Mouse (Mus musculus): ENCODE data around the gene Akap13. TPM values are rescaled to one million over a fixed set of nuclear protein-coding genes. Genes with fewer than 3 reads are reported as not detected.
"Not testable (repeated sequence)": the region's sequence is repeated elsewhere in the genome, so short reads cannot be mapped to it uniquely, and the experiment has no call there.

Gene Akap13
- polyA plus RNA-seq, 1 experiment from 2014 or later, result 24.3 TPM

- H3K4me3 ChIP-seq (replicated peaks; ENCODE audit: low read depth, low read length), result no peak overlapping the region
- no peak for ATAC-seq (replicated peaks; ENCODE audit: low FRiP score, low read depth)
- no peak overlapping the region for H3K4me2 ChIP-seq (ENCODE audit: low read length)
- no peak overlapping the region for H3K27ac ChIP-seq
- 90% methylated on average over 8 of the region's 8 CpGs for WGBS
- DNase-seq (ENCODE audit: low spot score), result no peak
- H3K4me1 ChIP-seq (replicated peaks; ENCODE audit: insufficient read depth, low read length), result no peaks in the 10 kb centered on the region
- no peak overlapping the region for H3K9ac ChIP-seq (ENCODE audit: low read depth, low read length)
- H3K36me3 ChIP-seq (ENCODE audit: insufficient read depth, low read length), result peaks cover 25% of the 10 kb centered on the region; the same call in 1 of the 2 replicates
- no peak for TF ChIP-seq CTCF (IDR thresholded peaks at IDR 0.05; ENCODE audit: low read depth)
- H3K9me3 ChIP-seq (replicated peaks; ENCODE audit: low read length), result no peaks in the 10 kb centered on the region
- H3K27me3 ChIP-seq (ENCODE audit: insufficient read depth, low read length), result no peaks in the 10 kb centered on the region
These were observed 159.5 kb downstream of the Akap13 start for GRCm38 (mm10) chr7:75614826-75615225.

GRCm38 (mm10) chr7:75617246-75617645, 161.9 kb downstream of the Akap13 start:
- not testable (repeated sequence) for H3K9ac ChIP-seq (ENCODE audit: low read depth, low read length); DNase-seq (ENCODE audit: low spot score); H3K9me3 ChIP-seq (replicated peaks; ENCODE audit: low read length); ATAC-seq (replicated peaks; ENCODE audit: low FRiP score, low read depth); H3K4me1 ChIP-seq (replicated peaks; ENCODE audit: insufficient read depth, low read length); H3K27ac ChIP-seq; H3K27me3 ChIP-seq (ENCODE audit: insufficient read depth, low read length); H3K4me3 ChIP-seq (replicated peaks; ENCODE audit: low read depth, low read length); H3K4me2 ChIP-seq (ENCODE audit: low read length)
- peaks cover 12% of the 10 kb centered on the region; the same call in 1 of the 2 replicates for H3K36me3 ChIP-seq (ENCODE audit: insufficient read depth, low read length)
- WGBS, result 94% methylated on average over 4 of the region's 4 CpGs

- Histone ChIP-seq H3K4me1 (replicated peaks; ENCODE audit: insufficient read depth, low read length) (no peaks in the 10 kb centered on the region), H3K4me2 (ENCODE audit: low read length) (no peak overlapping the region), H3K27me3 (ENCODE audit: insufficient read depth, low read length) (no peaks in the 10 kb centered on the region), H3K9me3 (replicated peaks; ENCODE audit: low read length) (no peaks in the 10 kb centered on the region), H3K4me3 (replicated peaks; ENCODE audit: low read depth, low read length) (no peak overlapping the region), H3K27ac (no peak overlapping the region), H3K9ac (ENCODE audit: low read depth, low read length) (no peak overlapping the region), H3K36me3 (ENCODE audit: insufficient read depth, low read length) (peaks cover 13% of the 10 kb centered on the region; the same call in 1 of the 2 replicates)
- WGBS, result 47% methylated on average over 3 of the region's 3 CpGs
- DNase-seq (ENCODE audit: low spot score) (no peak), ATAC-seq (replicated peaks; ENCODE audit: low FRiP score, low read depth) (no peak)
- TF ChIP-seq CTCF (IDR thresholded peaks at IDR 0.05; ENCODE audit: low read depth), result no peak
These were observed 163.4 kb downstream of the Akap13 start for GRCm38 (mm10) chr7:75618699-75619098.

- no peaks in the 10 kb centered on the region for H3K9me3 ChIP-seq (replicated peaks; ENCODE audit: low read length)
- H3K36me3 ChIP-seq (ENCODE audit: insufficient read depth, low read length), result peaks cover 13% of the 10 kb centered on the region; the same call in 1 of the 2 replicates
- WGBS, result 72% methylated on average over 6 of the region's 6 CpGs
- H3K4me3 ChIP-seq (replicated peaks; ENCODE audit: low read depth, low read length), result no peak overlapping the region
- H3K27ac ChIP-seq, result no peak overlapping the region
- DNase-seq (ENCODE audit: low spot score) (no peak), ATAC-seq (replicated peaks; ENCODE audit: low FRiP score, low read depth) (no peak)
- H3K4me2 ChIP-seq (ENCODE audit: low read length), result no peak overlapping the region
- H3K9ac ChIP-seq (ENCODE audit: low read depth, low read length), result no peak overlapping the region
- no peak for TF ChIP-seq CTCF (IDR thresholded peaks at IDR 0.05; ENCODE audit: low read depth)
- H3K27me3 ChIP-seq (ENCODE audit: insufficient read depth, low read length), result no peaks in the 10 kb centered on the region
- H3K4me1 ChIP-seq (replicated peaks; ENCODE audit: insufficient read depth, low read length), result no peaks in the 10 kb centered on the region
These were observed 164.5 kb downstream of the Akap13 start for GRCm38 (mm10) chr7:75619875-75620274.

GRCm38 (mm10) chr7:75620395-75620960, 165.1 kb downstream of the Akap13 start:
- DNase-seq (ENCODE audit: low spot score), result no peak
- Histone ChIP-seq H3K9me3 (replicated peaks; ENCODE audit: low read length) (no peaks in the 10 kb centered on the region), H3K4me2 (ENCODE audit: low read length) (no peak overlapping the region), H3K4me1 (replicated peaks; ENCODE audit: insufficient read depth, low read length) (no peaks in the 10 kb centered on the region), H3K36me3 (ENCODE audit: insufficient read depth, low read length) (peaks cover 13% of the 10 kb centered on the region; the same call in 1 of the 2 replicates), H3K9ac (ENCODE audit: low read depth, low read length) (no peak overlapping the region), H3K27ac (no peak overlapping the region), H3K27me3 (ENCODE audit: insufficient read depth, low read length) (no peaks in the 10 kb centered on the region), H3K4me3 (replicated peaks; ENCODE audit: low read depth, low read length) (no peak overlapping the region)
- no peak for TF ChIP-seq CTCF (IDR thresholded peaks at IDR 0.05; ENCODE audit: low read depth)
- ATAC-seq (replicated peaks; ENCODE audit: low FRiP score, low read depth), result no peak
- WGBS, result 90% methylated on average over 3 of the region's 3 CpGs

- no peak overlapping the region for H3K4me3 ChIP-seq (replicated peaks; ENCODE audit: low read depth, low read length)
- ATAC-seq (replicated peaks; ENCODE audit: low FRiP score, low read depth) (no peak), DNase-seq (ENCODE audit: low spot score) (no peak)
- H3K4me2 ChIP-seq (ENCODE audit: low read length), result no peak overlapping the region
- H3K9ac ChIP-seq (ENCODE audit: low read depth, low read length), result no peak overlapping the region
- no peaks in the 10 kb centered on the region for H3K27me3 ChIP-seq (ENCODE audit: insufficient read depth, low read length)
- TF ChIP-seq CTCF (IDR thresholded peaks at IDR 0.05; ENCODE audit: low read depth), result no peak
- H3K27ac ChIP-seq, result no peak overlapping the region
- peaks cover 13% of the 10 kb centered on the region; the same call in 1 of the 2 replicates for H3K36me3 ChIP-seq (ENCODE audit: insufficient read depth, low read length)
- 64% methylated on average over 4 of the region's 4 CpGs for WGBS
- H3K4me1 ChIP-seq (replicated peaks; ENCODE audit: insufficient read depth, low read length), result no peaks in the 10 kb centered on the region
- no peaks in the 10 kb centered on the region for H3K9me3 ChIP-seq (replicated peaks; ENCODE audit: low read length)
These were observed 165.6 kb downstream of the Akap13 start for GRCm38 (mm10) chr7:75620976-75621375.

GRCm38 (mm10) chr7:75627831-75628230, 172.5 kb downstream of the Akap13 start:
- Histone ChIP-seq H3K9ac (ENCODE audit: low read depth, low read length) (no peak overlapping the region), H3K27me3 (ENCODE audit: insufficient read depth, low read length) (no peaks in the 10 kb centered on the region), H3K4me3 (replicated peaks; ENCODE audit: low read depth, low read length) (no peak overlapping the region), H3K4me1 (replicated peaks; ENCODE audit: insufficient read depth, low read length) (no peaks in the 10 kb centered on the region), H3K9me3 (replicated peaks; ENCODE audit: low read length) (no peaks in the 10 kb centered on the region), H3K27ac (no peak overlapping the region), H3K4me2 (ENCODE audit: low read length) (no peak overlapping the region), H3K36me3 (ENCODE audit: insufficient read depth, low read length) (no peaks in the 10 kb centered on the region)
- DNase-seq (ENCODE audit: low spot score) (no peak), ATAC-seq (replicated peaks; ENCODE audit: low FRiP score, low read depth) (no peak)
- TF ChIP-seq CTCF (IDR thresholded peaks at IDR 0.05; ENCODE audit: low read depth), result no peak
- 60% methylated on average over 2 of the region's 2 CpGs for WGBS
